Mouse (Mus musculus) lung, embryonic 14.5 days (tissue): ENCODE data around the gene Tnip1. TPM values are rescaled to one million over a fixed set of nuclear protein-coding genes. Genes with fewer than 3 reads are reported as not detected.

Experiments used
- ATAC-seq: fragments of 200-750 bp; cut with Nextera tagmentation; 2 replicates; pipeline ENCODE4 v1.8.0; 2017; ENCODE audit warnings: mild to moderate bottlenecking, moderate TSS enrichment, moderate library complexity; ENCODE audit not compliant: insufficient read depth
- DNase-seq: peaks from one replicate; pipeline ENCODE4 v3.0.0-alpha.2; 2015
- H3K27ac ChIP-seq: fragments of 300-500 bp; sonication (generic); 2 replicates; pipeline ENCODE4 v1.5.1; 2014; ENCODE audit warnings: low read depth, mild to moderate bottlenecking, moderate library complexity
- H3K27me3 ChIP-seq: fragments of 300-500 bp; sonication (generic); 2 replicates; pipeline ENCODE4 v1.6.1; 2014; ENCODE audit warnings: low read length, control low read depth; ENCODE audit not compliant: insufficient read depth
- H3K36me3 ChIP-seq: fragments of 300-500 bp; sonication (generic); 2 replicates; pipeline ENCODE4 v1.6.1; 2014; ENCODE audit warnings: control low read depth; ENCODE audit not compliant: insufficient read depth
- H3K4me1 ChIP-seq: fragments of 300-500 bp; sonication (generic); 2 replicates; pipeline ENCODE4 v1.6.1; 2014; ENCODE audit warnings: antibody characterized with exemption, control low read depth; ENCODE audit not compliant: insufficient read depth
- H3K4me2 ChIP-seq: fragments of 300-500 bp; sonication (generic); 2 replicates; pipeline ENCODE4 v1.6.1; 2014; ENCODE audit warnings: mild to moderate bottlenecking
- H3K4me3 ChIP-seq: fragments of 300-500 bp; sonication (generic); 2 replicates; pipeline ENCODE4 v1.5.1; 2014; ENCODE audit warnings: low read depth, low read length
- H3K9ac ChIP-seq: fragments of 300-500 bp; sonication (generic); 2 replicates; pipeline ENCODE4 v1.6.1; 2014
- H3K9me3 ChIP-seq: fragments of 300-500 bp; sonication (generic); 2 replicates; pipeline ENCODE4 v1.6.1; 2016; ENCODE audit warnings: low read depth, low read length, control low read depth
- CTCF ChIP-seq: IDR thresholded peaks from 2 replicates; pipeline ENCODE4 v1.5.1; 2016; ENCODE audit warnings: antibody characterized with exemption, low read depth
- WGBS: fragments of 180-500 bp; shearing (Covaris S2); extraction: QIAGEN DNeasy Blood & Tissue Kit; methylation state at CpG from one replicate; pipeline ENCODE4 v1.1.7; 2014; 5-methylcytosine and 5-hydroxymethylcytosine counted together
- polyA plus RNA-seq: library from polyadenylated mRNA; unstranded; fragments of >200 nt; fragmentation: Nextera tagmentation; extraction: Ambion mirVana; gene quantifications from 2 replicates; pipeline ENCODE4 v1.2.1, GENCODE M21; 2014

The Tnip1 gene
- polyA plus RNA-seq, 1 experiment from 2014 or later, result 14.3 TPM

- H3K4me1 ChIP-seq, result no peaks in the 10 kb centered on the region
- H3K4me3 ChIP-seq, result peak overlapping the region; percentile 64; the same call in 1 of the 2 replicates
- ATAC-seq (no peak), DNase-seq (no peak)
- peak overlapping the region; percentile 82 for H3K4me2 ChIP-seq
- no peak overlapping the region for H3K9ac ChIP-seq
- WGBS, result 88% methylated on average over 5 of the region's 5 CpGs
- H3K27me3 ChIP-seq, result no peaks in the 10 kb centered on the region
- no peaks in the 10 kb centered on the region for H3K9me3 ChIP-seq
- H3K27ac ChIP-seq, result peak overlapping the region; percentile 95; the same call in 1 of the 2 replicates
- TF ChIP-seq CTCF, result no peak
- no peaks in the 10 kb centered on the region for H3K36me3 ChIP-seq
These were observed 101.0 kb downstream of the Tnip1 start for GRCm38 (mm10) chr11:54861471-54862420.

Other genes starting within 250 kb of the Tnip1 start
- 88.0 and 90.0 TPM in 2 replicates for gene Cdc42se2, start 175.2 kb downstream of the Tnip1 start, polyA plus RNA-seq
- gene Lyrm7, start 102.0 kb downstream of the Tnip1 start, polyA plus RNA-seq, result 7.9 and 8.0 TPM in 2 replicates
- gene Hint1, start 96.5 kb downstream of the Tnip1 start, polyA plus RNA-seq, result 690 and 743 TPM in 2 replicates
- gene Gpx3, start 60.5 kb downstream of the Tnip1 start, polyA plus RNA-seq, result 144 and 164 TPM in 2 replicates
- 406 and 411 TPM in 2 replicates for gene Anxa6, start 70.5 kb upstream of the Tnip1 start, polyA plus RNA-seq
- gene Ccdc69, start 115.2 kb upstream of the Tnip1 start, polyA plus RNA-seq, result 1.9 and 2.4 TPM in 2 replicates
- 15.4 and 18.4 TPM in 2 replicates for gene Gm2a, start 135.2 kb upstream of the Tnip1 start, polyA plus RNA-seq
- not detected in 2 replicates for gene Slc36a3, start 188.8 kb upstream of the Tnip1 start, polyA plus RNA-seq
- 1.1 and 1.2 TPM in 2 replicates for gene Slc36a2, start 222.2 kb upstream of the Tnip1 start, polyA plus RNA-seq
- gene Slc36a1, start 241.4 kb upstream of the Tnip1 start, polyA plus RNA-seq, result 1.9 and 2.4 TPM in 2 replicates